Mouse (Mus musculus): Measurements from ENCODE around the gene Kctd18. TPM values are rescaled to one million over a fixed set of nuclear protein-coding genes. Genes with fewer than 3 reads are reported as not detected.

Kctd18 gene
- total and polyA plus RNA-seq, 2 experiments, result 2.9 to 8.3 TPM

- no peak for DNase-seq (ENCODE audit: extremely low read depth, low read depth, low spot score)
- H3K27ac ChIP-seq (replicated peaks; ENCODE audit: insufficient read depth, low read depth, low read length), result no peak overlapping the region
- TF ChIP-seq POLR2A (IDR thresholded peaks at IDR 0.05; ENCODE audit: extremely low read depth, insufficient read depth, low read length) (no peak), CTCF (IDR thresholded peaks at IDR 0.05; ENCODE audit: low read depth, low read length) (no peak)
- H3K36me3 ChIP-seq (ENCODE audit: control insufficient read depth, insufficient read depth, low read length), result peaks cover 15% of the 10 kb centered on the region
- H3K27me3 ChIP-seq (ENCODE audit: control insufficient read depth, insufficient read depth, low read length), result no peaks in the 10 kb centered on the region
- H3K4me1 ChIP-seq (ENCODE audit: control insufficient read depth, insufficient read depth, low read length), result no peaks in the 10 kb centered on the region
- no peak overlapping the region for H3K9ac ChIP-seq (ENCODE audit: low read depth, low read length)
- no peaks in the 10 kb centered on the region for H3K79me2 ChIP-seq (ENCODE audit: control insufficient read depth, insufficient read depth, low read length)
- 95% methylated on average over 4 of the region's 4 CpGs for WGBS
- no peak overlapping the region for H3K4me3 ChIP-seq (ENCODE audit: insufficient read depth, low read depth, low read length)
These were observed 66.2 kb downstream of the Kctd18 start for GRCm38 (mm10) chr1:57952509-57952908.

GRCm38 (mm10) chr1:57949716-57950115 is 69.0 kb downstream of the Kctd18 start:
- Histone ChIP-seq H3K4me3 (ENCODE audit: insufficient read depth, low read depth, low read length) (no peak overlapping the region), H3K36me3 (ENCODE audit: control insufficient read depth, insufficient read depth, low read length) (peaks cover 3% of the 10 kb centered on the region), H3K4me1 (ENCODE audit: control insufficient read depth, insufficient read depth, low read length) (peaks cover 2% of the 10 kb centered on the region; the same call in 1 of the 2 replicates), H3K27me3 (ENCODE audit: control insufficient read depth, insufficient read depth, low read length) (no peaks in the 10 kb centered on the region), H3K79me2 (ENCODE audit: control insufficient read depth, insufficient read depth, low read length) (no peaks in the 10 kb centered on the region), H3K9ac (ENCODE audit: low read depth, low read length) (no peak overlapping the region), H3K27ac (replicated peaks; ENCODE audit: insufficient read depth, low read depth, low read length) (no peak overlapping the region)
- DNase-seq (ENCODE audit: extremely low read depth, low read depth, low spot score), result no peak
- WGBS, result 93% methylated on average over 5 of the region's 5 CpGs
- no peak for TF ChIP-seq POLR2A (IDR thresholded peaks at IDR 0.05; ENCODE audit: extremely low read depth, insufficient read depth, low read length)
- TF ChIP-seq CTCF (IDR thresholded peaks at IDR 0.05; ENCODE audit: low read depth, low read length), result no peak

- Histone ChIP-seq H3K27me3 (ENCODE audit: control insufficient read depth, insufficient read depth, low read length) (no peaks in the 10 kb centered on the region), H3K9ac (ENCODE audit: low read depth, low read length) (no peak overlapping the region), H3K27ac (replicated peaks; ENCODE audit: insufficient read depth, low read depth, low read length) (no peak overlapping the region), H3K36me3 (ENCODE audit: control insufficient read depth, insufficient read depth, low read length) (no peaks in the 10 kb centered on the region), H3K79me2 (ENCODE audit: control insufficient read depth, insufficient read depth, low read length) (no peaks in the 10 kb centered on the region), H3K4me1 (ENCODE audit: control insufficient read depth, insufficient read depth, low read length) (peaks cover 2% of the 10 kb centered on the region; the same call in 1 of the 2 replicates), H3K4me3 (ENCODE audit: insufficient read depth, low read depth, low read length) (no peak overlapping the region)
- no peak for TF ChIP-seq POLR2A (IDR thresholded peaks at IDR 0.05; ENCODE audit: extremely low read depth, insufficient read depth, low read length)
- peak; percentile 14; the same call in 1 of the 2 replicates for TF ChIP-seq CTCF (IDR thresholded peaks at IDR 0.05; ENCODE audit: low read depth, low read length)
- WGBS, result 24% methylated on average over 1 of the region's 1 CpGs
- DNase-seq (ENCODE audit: extremely low read depth, low read depth, low spot score), result no peak
These were observed 69.6 kb downstream of the Kctd18 start for GRCm38 (mm10) chr1:57949195-57949594.

GRCm38 (mm10) chr1:57947552-57948347 is 71.0 kb downstream of the Kctd18 start:
- TF ChIP-seq POLR2A (IDR thresholded peaks at IDR 0.05; ENCODE audit: extremely low read depth, insufficient read depth, low read length) (no peak), CTCF (IDR thresholded peaks at IDR 0.05; ENCODE audit: low read depth, low read length) (no peak)
- Histone ChIP-seq H3K27me3 (ENCODE audit: control insufficient read depth, insufficient read depth, low read length) (no peaks in the 10 kb centered on the region), H3K27ac (replicated peaks; ENCODE audit: insufficient read depth, low read depth, low read length) (no peak overlapping the region), H3K79me2 (ENCODE audit: control insufficient read depth, insufficient read depth, low read length) (no peaks in the 10 kb centered on the region), H3K36me3 (ENCODE audit: control insufficient read depth, insufficient read depth, low read length) (no peaks in the 10 kb centered on the region), H3K4me3 (ENCODE audit: insufficient read depth, low read depth, low read length) (no peak overlapping the region), H3K9ac (ENCODE audit: low read depth, low read length) (no peak overlapping the region), H3K4me1 (ENCODE audit: control insufficient read depth, insufficient read depth, low read length) (peaks cover 2% of the 10 kb centered on the region; the same call in 1 of the 2 replicates)
- DNase-seq (ENCODE audit: extremely low read depth, low read depth, low spot score), result no peak
- 23% methylated on average over 2 of the region's 2 CpGs for WGBS

- H3K36me3 ChIP-seq (ENCODE audit: control insufficient read depth, insufficient read depth, low read length), result no peaks in the 10 kb centered on the region
- no peak overlapping the region for H3K27ac ChIP-seq (replicated peaks; ENCODE audit: insufficient read depth, low read depth, low read length)
- H3K27me3 ChIP-seq (ENCODE audit: control insufficient read depth, insufficient read depth, low read length), result no peaks in the 10 kb centered on the region
- H3K79me2 ChIP-seq (ENCODE audit: control insufficient read depth, insufficient read depth, low read length), result no peaks in the 10 kb centered on the region
- no peak overlapping the region for H3K4me3 ChIP-seq (ENCODE audit: insufficient read depth, low read depth, low read length)
- no peak for DNase-seq (ENCODE audit: extremely low read depth, low read depth, low spot score)
- no peaks in the 10 kb centered on the region for H3K4me1 ChIP-seq (ENCODE audit: control insufficient read depth, insufficient read depth, low read length)
- H3K9ac ChIP-seq (ENCODE audit: low read depth, low read length), result no peak overlapping the region
- WGBS, result 97% methylated on average over 6 of the region's 6 CpGs
- TF ChIP-seq POLR2A (IDR thresholded peaks at IDR 0.05; ENCODE audit: extremely low read depth, insufficient read depth, low read length) (no peak), CTCF (IDR thresholded peaks at IDR 0.05; ENCODE audit: low read depth, low read length) (no peak)
These were observed 76.5 kb downstream of the Kctd18 start for GRCm38 (mm10) chr1:57942215-57942614.

- Histone ChIP-seq H3K9ac (ENCODE audit: low read depth, low read length) (no peak overlapping the region), H3K79me2 (ENCODE audit: control insufficient read depth, insufficient read depth, low read length) (no peaks in the 10 kb centered on the region), H3K4me1 (ENCODE audit: control insufficient read depth, insufficient read depth, low read length) (no peaks in the 10 kb centered on the region), H3K27ac (replicated peaks; ENCODE audit: insufficient read depth, low read depth, low read length) (no peak overlapping the region), H3K36me3 (ENCODE audit: control insufficient read depth, insufficient read depth, low read length) (no peaks in the 10 kb centered on the region), H3K4me3 (ENCODE audit: insufficient read depth, low read depth, low read length) (no peak overlapping the region), H3K27me3 (ENCODE audit: control insufficient read depth, insufficient read depth, low read length) (no peaks in the 10 kb centered on the region)
- WGBS, result 81% methylated on average over 11 of the region's 11 CpGs
- TF ChIP-seq CTCF (IDR thresholded peaks at IDR 0.05; ENCODE audit: low read depth, low read length), result no peak
- no peak for TF ChIP-seq POLR2A (IDR thresholded peaks at IDR 0.05; ENCODE audit: extremely low read depth, insufficient read depth, low read length)
- no peak for DNase-seq (ENCODE audit: extremely low read depth, low read depth, low spot score)
These were observed 77.0 kb downstream of the Kctd18 start for GRCm38 (mm10) chr1:57941734-57942133.
